Mouse (Mus musculus) brain, embryonic 14.5 days (tissue): ENCODE measurements at regions not wholly inside any gene's neighbourhood (a gene's known extent, or its start where the extent isn't known, plus 50 kb on each side); places are given as distances from the start of the nearest gene placed in this dataset.

Source experiments
- CTCF ChIP-seq: fragments of 200-500 bp; IDR thresholded peaks from 2 replicates; pipeline ENCODE4 v1.5.1; 2012; ENCODE audit warnings: inconsistent platforms, mild to moderate bottlenecking, moderate library complexity, borderline replicate concordance; ENCODE audit not compliant: insufficient read depth, insufficient read length; ENCODE audit errors: extremely low read depth
- POLR2A ChIP-seq: fragments of 200-500 bp; IDR thresholded peaks from 2 replicates; pipeline ENCODE4 v1.6.1; 2012; ENCODE audit warnings: mild to moderate bottlenecking, inconsistent platforms, borderline replicate concordance; ENCODE audit not compliant: poor library complexity, insufficient read depth, insufficient read length, severe bottlenecking; ENCODE audit errors: extremely low read depth

DNA sequence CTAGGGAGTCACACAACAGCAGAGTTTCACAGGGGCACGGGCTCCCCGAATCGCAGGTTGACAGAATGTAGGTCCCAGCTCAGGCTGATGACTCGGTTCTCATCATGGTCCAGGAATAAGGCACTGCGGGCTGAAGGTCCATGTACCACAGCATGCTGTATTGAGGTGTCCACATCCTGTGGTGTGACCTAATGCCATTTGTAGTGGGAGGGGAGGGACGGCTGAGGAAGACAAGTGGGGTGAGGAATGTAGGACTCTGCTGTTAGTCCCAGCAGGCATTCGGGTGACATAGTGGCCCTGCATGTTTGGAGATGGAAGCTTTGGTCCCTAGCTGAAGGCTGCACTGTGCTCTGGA, 84.5 kb upstream of the Zc3h12a start:
- TF ChIP-seq CTCF = no peak
- TF ChIP-seq POLR2A = no peak
